Mouse (Mus musculus): ENCODE measurements around the gene Htr5b. TPM values are rescaled to one million over a fixed set of nuclear protein-coding genes. Genes with fewer than 3 reads are reported as not detected.

The Htr5b gene
- polyA plus RNA-seq, 1 experiment from 2014 or later: not detected

GRCm38 (mm10) chr1:121529286-121529685 lies 1.0 kb upstream of the Htr5b start:
- no peak overlapping the region for H3K27ac ChIP-seq (ENCODE audit: low read length)
- H3K9ac ChIP-seq (replicated peaks; ENCODE audit: low read depth): no peak overlapping the region
- ATAC-seq (no peak), DNase-seq (ENCODE audit: low spot score) (no peak)
- TF ChIP-seq CTCF (IDR thresholded peaks at IDR 0.05) (no peak), EP300 (IDR thresholded peaks at IDR 0.05) (no peak)
- H3K4me1 ChIP-seq (ENCODE audit: insufficient read depth, low read depth, low read length): no peaks in the 10 kb centered on the region
- H3K4me3 ChIP-seq (ENCODE audit: low read depth, low read length): no peak overlapping the region
- no peak overlapping the region for H3K4me2 ChIP-seq (replicated peaks; ENCODE audit: low read depth, low read length)
- H3K36me3 ChIP-seq (ENCODE audit: insufficient read depth, low read length): no peaks in the 10 kb centered on the region
- H3K27me3 ChIP-seq (replicated peaks; ENCODE audit: insufficient read depth, low read length): peaks cover 12% of the 10 kb centered on the region
- WGBS: 81% methylated on average over 6 of the region's 6 CpGs
- no peaks in the 10 kb centered on the region for H3K9me3 ChIP-seq (ENCODE audit: low read length)

GRCm38 (mm10) chr1:121527600-121528398 lies 466 bp downstream of the Htr5b start:
- H3K4me1 ChIP-seq (ENCODE audit: insufficient read depth, low read depth, low read length): no peaks in the 10 kb centered on the region
- H3K27ac ChIP-seq (ENCODE audit: low read length): no peak overlapping the region
- H3K9me3 ChIP-seq (ENCODE audit: low read length): no peaks in the 10 kb centered on the region
- peak overlapping the region; percentile 32 for H3K4me2 ChIP-seq (replicated peaks; ENCODE audit: low read depth, low read length)
- no peak for ATAC-seq
- 15% methylated on average over 55 of the region's 55 CpGs for WGBS
- H3K27me3 ChIP-seq (replicated peaks; ENCODE audit: insufficient read depth, low read length): peaks cover 12% of the 10 kb centered on the region
- TF ChIP-seq EP300 (IDR thresholded peaks at IDR 0.05) (no peak), CTCF (IDR thresholded peaks at IDR 0.05) (no peak)
- no peaks in the 10 kb centered on the region for H3K36me3 ChIP-seq (ENCODE audit: insufficient read depth, low read length)
- H3K9ac ChIP-seq (replicated peaks; ENCODE audit: low read depth): no peak overlapping the region
- no peak for DNase-seq (ENCODE audit: low spot score)
- no peak overlapping the region for H3K4me3 ChIP-seq (ENCODE audit: low read depth, low read length)

GRCm38 (mm10) chr1:121527061-121527460 lies 1.2 kb downstream of the Htr5b start:
- ATAC-seq: no peak
- Histone ChIP-seq H3K27ac (ENCODE audit: low read length) (no peak overlapping the region), H3K4me2 (replicated peaks; ENCODE audit: low read depth, low read length) (no peak overlapping the region), H3K4me3 (ENCODE audit: low read depth, low read length) (no peak overlapping the region), H3K36me3 (ENCODE audit: insufficient read depth, low read length) (no peaks in the 10 kb centered on the region), H3K9ac (replicated peaks; ENCODE audit: low read depth) (no peak overlapping the region), H3K4me1 (ENCODE audit: insufficient read depth, low read depth, low read length) (no peaks in the 10 kb centered on the region), H3K9me3 (ENCODE audit: low read length) (no peaks in the 10 kb centered on the region), H3K27me3 (replicated peaks; ENCODE audit: insufficient read depth, low read length) (peaks cover 12% of the 10 kb centered on the region)
- WGBS: 41% methylated on average over 17 of the region's 17 CpGs
- TF ChIP-seq CTCF (IDR thresholded peaks at IDR 0.05) (no peak), EP300 (IDR thresholded peaks at IDR 0.05) (no peak)
- DNase-seq (ENCODE audit: low spot score): no peak

GRCm38 (mm10) chr1:121518609-121519008 lies 9.7 kb downstream of the Htr5b start:
- Histone ChIP-seq H3K4me2 (replicated peaks; ENCODE audit: low read depth, low read length) (no peak overlapping the region), H3K27me3 (replicated peaks; ENCODE audit: insufficient read depth, low read length) (no peaks in the 10 kb centered on the region), H3K36me3 (ENCODE audit: insufficient read depth, low read length) (no peaks in the 10 kb centered on the region), H3K9ac (replicated peaks; ENCODE audit: low read depth) (no peak overlapping the region), H3K9me3 (ENCODE audit: low read length) (no peaks in the 10 kb centered on the region), H3K4me3 (ENCODE audit: low read depth, low read length) (no peak overlapping the region), H3K27ac (ENCODE audit: low read length) (no peak overlapping the region), H3K4me1 (ENCODE audit: insufficient read depth, low read depth, low read length) (no peaks in the 10 kb centered on the region)
- no peak for TF ChIP-seq EP300 (IDR thresholded peaks at IDR 0.05)
- TF ChIP-seq CTCF (IDR thresholded peaks at IDR 0.05): no peak
- ATAC-seq (no peak), DNase-seq (ENCODE audit: low spot score) (no peak)
- 50% methylated on average over 1 of the region's 1 CpGs for WGBS

GRCm38 (mm10) chr1:121511966-121512365 lies 16.3 kb downstream of the Htr5b start:
- Histone ChIP-seq H3K27me3 (replicated peaks; ENCODE audit: insufficient read depth, low read length) (no peaks in the 10 kb centered on the region), H3K4me3 (ENCODE audit: low read depth, low read length) (no peak overlapping the region), H3K4me2 (replicated peaks; ENCODE audit: low read depth, low read length) (no peak overlapping the region), H3K36me3 (ENCODE audit: insufficient read depth, low read length) (no peaks in the 10 kb centered on the region), H3K9ac (replicated peaks; ENCODE audit: low read depth) (no peak overlapping the region), H3K27ac (ENCODE audit: low read length) (no peak overlapping the region), H3K9me3 (ENCODE audit: low read length) (no peaks in the 10 kb centered on the region), H3K4me1 (ENCODE audit: insufficient read depth, low read depth, low read length) (no peaks in the 10 kb centered on the region)
- WGBS: 92% methylated on average over 2 of the region's 2 CpGs
- no peak for TF ChIP-seq EP300 (IDR thresholded peaks at IDR 0.05)
- no peak for TF ChIP-seq CTCF (IDR thresholded peaks at IDR 0.05)
- ATAC-seq (no peak), DNase-seq (ENCODE audit: low spot score) (no peak)

- no peak for TF ChIP-seq CTCF (IDR thresholded peaks at IDR 0.05)
- TF ChIP-seq EP300 (IDR thresholded peaks at IDR 0.05): no peak
- Histone ChIP-seq H3K4me2 (replicated peaks; ENCODE audit: low read depth, low read length) (no peak overlapping the region), H3K4me3 (ENCODE audit: low read depth, low read length) (no peak overlapping the region), H3K9me3 (ENCODE audit: low read length) (no peaks in the 10 kb centered on the region), H3K27ac (ENCODE audit: low read length) (no peak overlapping the region), H3K27me3 (replicated peaks; ENCODE audit: insufficient read depth, low read length) (no peaks in the 10 kb centered on the region), H3K9ac (replicated peaks; ENCODE audit: low read depth) (no peak overlapping the region), H3K4me1 (ENCODE audit: insufficient read depth, low read depth, low read length) (no peaks in the 10 kb centered on the region), H3K36me3 (ENCODE audit: insufficient read depth, low read length) (no peaks in the 10 kb centered on the region)
- DNase-seq (ENCODE audit: low spot score) (no peak), ATAC-seq (no peak)
- WGBS: 36% methylated on average over 2 of the region's 2 CpGs
Observed at GRCm38 (mm10) chr1:121511186-121511585, 17.1 kb downstream of the Htr5b start.

All from lung, postnatal 0 days (tissue).